Mouse (Mus musculus): ENCODE data around the gene Krcc1.

- TF ChIP-seq MEF2A (IDR thresholded peaks at IDR 0.05; ENCODE audit: extremely low read depth, insufficient replicate concordance, low read depth, low read length, poor library complexity, severe bottlenecking) (no peak), ETS1 (IDR thresholded peaks at IDR 0.05; ENCODE audit: low read depth, low read length) (peak; percentile 25; the same call in 1 of the 2 replicates), GABPA (IDR thresholded peaks at IDR 0.05; ENCODE audit: low read depth, low read length) (no peak), POLR2A (IDR thresholded peaks at IDR 0.05; ENCODE audit: control insufficient read depth in 1 of 2, insufficient read depth in 1 of 2, low read depth in 1 of 2, low read length in 2 of 2, poor library complexity in 1 of 2) (no peak), GATA1 (IDR thresholded peaks at IDR 0.05; ENCODE audit: low read depth, low read length) (peak; percentile 29; the same call in 1 of the 2 replicates), MAX (IDR thresholded peaks at IDR 0.05; ENCODE audit: low read length) (no peak), HCFC1 (IDR thresholded peaks at IDR 0.05; ENCODE audit: low read depth, low read length) (peak; percentile 48; the same call in 1 of the 2 replicates), CTCF (IDR thresholded peaks at IDR 0.05 in 2 of 3, conservative IDR thresholded peaks at IDR 0.05 in 1 of 3; ENCODE audit: control insufficient read depth in 1 of 3, insufficient read depth in 1 of 3, low read depth in 2 of 3, low read length in 3 of 3, poor library complexity in 1 of 3, severe bottlenecking in 1 of 3) (peak; percentile 23 to 69 (median 51); a peak in 5 of 6 replicates), KAT2A (conservative IDR thresholded peaks at IDR 0.05; ENCODE audit: low read depth, low read length) (no peak), CHD2 (IDR thresholded peaks at IDR 0.05; ENCODE audit: low read length) (no peak), NELFE (IDR thresholded peaks at IDR 0.05; ENCODE audit: low read depth, low read length) (no peak), RAD21 (IDR thresholded peaks at IDR 0.05; ENCODE audit: low read depth, low read length) (peak; percentile 56), MAZ (IDR thresholded peaks at IDR 0.05; ENCODE audit: low read depth, low read length) (no peak)
Observed at GRCm38 (mm10) chr6:71268929-71269685, 2.4 kb upstream of the Krcc1 start.
